Mouse (Mus musculus): Measurements from ENCODE around the gene Gm21988. TPM values are rescaled to one million over a fixed set of nuclear protein-coding genes. Genes with fewer than 3 reads are reported as not detected.

Gm21988 gene
- polyA plus RNA-seq (2017; shearing (Covaris generic)): 3.2 TPM

DNA sequence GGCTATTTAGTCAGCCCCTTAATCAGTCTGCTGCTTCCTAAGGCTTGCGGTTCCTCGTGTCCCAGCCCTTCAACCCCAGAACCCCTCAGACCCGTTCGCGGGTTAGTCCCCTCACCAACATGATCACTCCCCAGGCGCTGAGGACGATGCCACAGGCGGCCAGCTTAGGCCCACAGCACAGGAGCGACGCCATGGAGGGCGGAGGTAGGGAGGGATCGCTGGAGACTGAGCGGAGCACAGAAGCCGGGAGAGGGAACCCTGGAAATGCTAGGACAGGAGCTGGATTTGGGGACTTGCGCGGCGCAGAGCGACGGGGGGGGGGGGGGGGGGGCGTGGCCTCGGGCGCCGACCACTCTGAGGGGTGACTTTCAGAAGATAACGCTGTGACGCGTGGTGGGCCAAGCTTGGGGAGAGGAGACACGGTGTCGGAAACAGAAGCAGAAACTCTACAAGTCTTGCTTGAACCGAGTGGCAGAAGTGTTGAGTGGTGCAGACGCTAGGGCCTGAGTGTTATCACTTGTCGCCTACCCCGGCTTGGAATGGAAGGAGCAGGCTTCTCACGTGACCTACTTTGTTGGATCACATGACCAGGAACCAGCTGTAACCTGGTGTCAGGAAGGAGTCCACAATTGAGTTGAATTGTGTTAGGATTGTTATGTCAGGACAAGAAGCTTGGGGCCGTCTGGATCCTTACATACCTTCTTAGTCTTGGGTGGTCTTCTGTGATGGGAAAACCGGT is at the start of gene Gm21988, which contains the start of gene Rnasek:
Gene Gm21988 (minus strand): TSS at position 290 of the 739 bp plus-strand sequence.
Gene Rnasek (minus strand): TSS at position 302 of the 739 bp plus-strand sequence.

DNA sequence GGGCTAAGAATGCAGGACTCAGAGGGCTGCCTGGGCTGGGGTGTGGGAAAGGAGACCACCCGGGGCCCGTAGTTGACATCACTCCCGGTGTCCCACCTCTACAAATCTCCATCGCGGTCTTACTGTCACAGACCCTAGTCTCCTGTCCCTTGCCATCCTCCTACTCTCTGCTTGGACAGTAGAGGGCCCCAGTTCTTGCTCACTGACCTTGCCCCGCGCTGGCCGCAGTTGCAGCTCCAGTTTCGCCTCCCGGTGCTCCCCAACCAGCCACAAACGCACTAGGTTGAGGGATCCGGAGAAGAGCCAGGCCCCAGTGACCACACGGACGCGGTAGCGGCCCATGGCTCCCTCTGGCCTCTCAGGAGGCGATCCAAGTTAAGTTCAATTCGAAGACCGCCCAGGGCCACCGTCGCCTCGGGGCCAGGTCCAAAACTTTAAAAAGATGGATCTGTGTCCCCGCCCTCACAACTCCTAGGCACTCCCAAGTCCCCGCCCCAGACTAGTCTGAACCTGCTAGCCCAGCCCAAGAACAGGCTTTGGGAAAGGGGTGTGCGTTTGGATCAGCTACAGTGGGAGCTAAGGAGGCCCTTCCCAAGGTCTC is 15.4 kb upstream of the Gm21988 start, which contains the start of gene Alox12:
Gene Alox12 (minus strand): TSS at position 423 of the 601 bp plus-strand sequence.

DNA sequence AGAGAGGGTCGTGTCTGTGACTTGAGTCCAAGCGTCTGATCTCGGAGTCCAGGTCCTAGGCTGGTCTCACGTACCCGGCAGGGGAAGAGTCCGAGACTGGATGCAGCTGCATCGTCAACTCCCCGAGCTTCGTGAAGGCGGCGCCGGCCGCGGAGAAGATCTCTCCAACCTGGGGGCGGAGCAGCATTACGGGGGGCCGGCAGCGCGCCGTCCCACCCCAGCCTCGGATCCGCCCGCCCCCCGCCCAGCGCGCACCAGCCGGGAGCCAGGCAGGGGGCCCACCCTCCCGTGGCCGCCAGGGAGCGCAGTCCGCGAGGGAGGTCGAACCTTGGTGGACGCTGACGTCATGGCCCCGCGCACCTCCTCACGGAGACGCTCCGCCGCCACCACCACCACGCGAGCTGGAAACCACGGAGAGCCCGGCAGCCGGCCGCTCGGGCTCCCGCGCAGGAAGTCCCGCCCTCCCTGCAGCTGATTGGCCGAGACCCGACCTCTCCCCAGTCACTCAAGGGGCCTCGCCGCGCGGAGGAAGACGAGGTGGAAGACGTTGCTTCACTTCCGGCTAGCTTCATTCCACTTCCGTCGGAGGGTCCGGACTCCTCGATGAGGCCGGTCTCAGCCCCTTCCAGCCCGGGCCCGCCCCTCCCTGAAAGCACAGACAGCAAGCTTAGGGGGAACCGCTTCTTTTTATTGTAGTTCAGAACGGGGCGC is 2.0 kb downstream of the Gm21988 start, which contains the start of gene 0610010K14Rik:
Gene 0610010K14Rik (minus strand): TSS at position 458 of the 711 bp plus-strand sequence.

DNA sequence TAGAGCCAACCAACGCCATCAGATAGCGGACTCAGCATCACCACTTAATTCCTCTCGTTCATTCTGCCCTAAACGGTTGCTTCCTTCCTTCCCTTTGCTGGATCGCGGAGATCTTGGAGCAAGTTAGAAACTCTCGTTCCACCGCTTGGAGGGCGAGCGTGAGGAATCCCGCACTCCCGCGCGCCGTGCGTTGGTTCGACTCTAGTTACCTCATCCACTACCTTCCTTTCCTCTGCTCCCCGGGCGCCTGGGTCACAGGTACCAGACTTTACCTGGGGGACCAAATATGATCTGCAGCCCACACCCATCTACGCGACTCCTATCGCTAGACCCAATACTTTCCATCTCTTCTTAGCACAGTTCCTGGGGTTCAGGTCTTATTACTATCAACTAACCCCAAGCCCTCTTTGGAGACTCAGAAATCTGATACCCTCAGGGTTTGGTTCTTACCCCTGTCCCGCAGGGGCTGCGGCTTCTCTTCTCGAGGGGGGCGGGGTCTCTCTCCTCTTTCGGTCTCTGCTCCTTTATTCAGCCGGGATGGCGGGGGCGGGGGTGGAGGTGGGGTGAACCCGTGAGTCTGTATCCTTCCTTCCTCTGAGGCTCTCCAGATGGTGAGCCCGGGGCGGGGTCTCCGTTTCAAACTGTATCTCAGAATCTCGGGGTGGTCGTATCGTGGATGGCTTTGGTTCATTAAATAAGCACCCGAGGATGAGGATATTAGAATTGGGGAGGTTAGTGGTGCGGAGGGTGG is 10.2 kb downstream of the Gm21988 start, which contains the start of gene Bcl6b:
Gene Bcl6b (minus strand): TSS at position 539 of the 751 bp plus-strand sequence.

DNA sequence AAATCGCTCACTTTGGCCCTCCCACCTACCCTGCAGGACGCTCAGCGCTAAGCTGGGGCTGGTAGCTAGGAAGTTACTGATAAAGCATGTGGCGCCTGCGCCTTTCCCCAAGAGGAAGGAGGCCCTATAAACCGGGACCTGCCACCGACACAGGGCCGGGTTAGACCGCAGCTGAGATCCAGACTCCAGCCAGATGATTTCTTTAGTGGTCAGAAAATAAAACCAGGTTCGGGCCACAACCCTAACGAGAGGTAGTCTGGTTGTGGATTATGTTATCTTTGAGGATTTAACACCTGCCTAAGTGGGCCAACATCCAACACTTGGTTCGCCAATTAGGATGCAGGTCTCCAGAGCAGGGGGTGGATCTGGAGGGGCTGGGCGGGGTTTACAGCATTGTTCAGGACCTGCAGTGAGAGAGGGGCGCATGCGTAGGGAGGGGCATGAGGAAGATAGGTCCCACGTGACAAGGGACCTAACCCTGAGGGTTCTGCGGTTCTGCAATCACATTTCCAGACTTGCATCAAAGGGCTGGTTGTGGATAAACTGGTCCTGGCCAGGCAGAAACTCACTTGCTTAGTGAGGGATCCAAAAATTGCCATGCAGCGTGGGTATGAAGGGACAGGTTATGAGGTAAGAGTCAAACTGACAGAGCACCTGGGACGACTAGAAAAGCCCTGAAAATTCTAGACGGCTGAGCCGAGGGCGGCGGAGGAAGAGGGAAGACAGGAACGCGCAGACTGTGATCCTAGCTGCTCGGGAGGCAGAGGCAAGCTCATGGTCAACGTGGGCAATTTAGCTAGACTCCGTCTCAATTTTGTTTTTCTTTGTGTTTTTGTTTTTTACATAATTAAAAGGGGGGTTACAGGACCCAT is 18.7 kb downstream of the Gm21988 start, which contains the start of gene Slc16a13:
Gene Slc16a13 (minus strand): TSS at position 334 of the 872 bp plus-strand sequence.

DNA sequence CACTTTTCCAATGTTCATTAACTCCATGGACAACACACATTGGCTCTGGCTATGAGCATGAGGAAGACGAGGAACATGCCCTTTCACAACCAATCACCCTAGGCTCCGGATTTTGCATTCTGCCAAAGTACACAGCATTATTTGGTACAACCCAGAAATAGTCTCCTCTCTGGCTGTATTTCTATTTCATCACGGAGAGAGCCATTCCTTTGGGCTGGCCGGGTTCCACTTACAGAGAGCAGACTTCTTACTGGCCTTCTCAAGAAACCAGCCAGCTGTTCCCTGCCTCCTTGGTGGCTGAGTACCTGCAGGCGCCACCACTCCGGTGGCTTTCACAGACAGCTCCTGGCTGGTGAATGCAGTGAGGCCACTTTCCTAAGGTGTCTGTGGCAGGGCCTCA is 27.2 kb downstream of the Gm21988 start, which contains the start of gene Slc16a11:
Gene Slc16a11 (plus strand): TSS at position 330 of the 400 bp plus-strand sequence.

Other genes with a start within 250 kb of the Gm21988 start
- 310 TPM for gene Gabarap, start 248.7 kb downstream of the Gm21988 start, polyA plus RNA-seq (2017; shearing (Covaris generic))
- gene Phf23, start 244.1 kb downstream of the Gm21988 start, polyA plus RNA-seq (2017; shearing (Covaris generic)): 49.5 TPM
- gene Dvl2, start 239.2 kb downstream of the Gm21988 start, polyA plus RNA-seq (2017; shearing (Covaris generic)): 27.2 TPM
- gene Acadvl, start 224.4 kb downstream of the Gm21988 start, polyA plus RNA-seq (2017; shearing (Covaris generic)): 87.7 TPM
- 2.4 TPM for gene Dlg4, start 222.9 kb downstream of the Gm21988 start, polyA plus RNA-seq (2017; shearing (Covaris generic))
- not detected for gene Asgr1, start 185.7 kb downstream of the Gm21988 start, polyA plus RNA-seq (2017; shearing (Covaris generic))
- not detected for gene Asgr2, start 147.2 kb downstream of the Gm21988 start, polyA plus RNA-seq (2017; shearing (Covaris generic))
- not detected for gene Mgl2, start 109.5 kb downstream of the Gm21988 start, polyA plus RNA-seq (2017; shearing (Covaris generic))
- not detected for gene Clec10a, start 83.6 kb downstream of the Gm21988 start, polyA plus RNA-seq (2017; shearing (Covaris generic))
- 0.19 TPM for gene Slc16a11, start 27.1 kb downstream of the Gm21988 start, polyA plus RNA-seq (2017; shearing (Covaris generic))
- 1.00 TPM for gene Slc16a13, start 18.8 kb downstream of the Gm21988 start, polyA plus RNA-seq (2017; shearing (Covaris generic))
- gene Bcl6b, start 10.0 kb downstream of the Gm21988 start, polyA plus RNA-seq (2017; shearing (Covaris generic)): not detected
- gene 0610010K14Rik, start 1.9 kb downstream of the Gm21988 start, polyA plus RNA-seq (2017; shearing (Covaris generic)): 100 TPM
- gene Rnasek, start within 50 bp of the Gm21988 start, polyA plus RNA-seq (2017; shearing (Covaris generic)): 214 TPM
- not detected for gene Alox12, start 15.5 kb upstream of the Gm21988 start, polyA plus RNA-seq (2017; shearing (Covaris generic))
- gene Alox12e, start 82.8 kb upstream of the Gm21988 start, polyA plus RNA-seq (2017; shearing (Covaris generic)): not detected
- not detected for gene Alox15, start 112.2 kb upstream of the Gm21988 start, polyA plus RNA-seq (2017; shearing (Covaris generic))
- 12.9 TPM for gene Pelp1, start 170.2 kb upstream of the Gm21988 start, polyA plus RNA-seq (2017; shearing (Covaris generic))
- gene Arrb2, start 192.8 kb upstream of the Gm21988 start, polyA plus RNA-seq (2017; shearing (Covaris generic)): 229 TPM
- 64.7 TPM for gene Med11, start 212.1 kb upstream of the Gm21988 start, polyA plus RNA-seq (2017; shearing (Covaris generic))
- gene Zmynd15, start 219.6 kb upstream of the Gm21988 start, polyA plus RNA-seq (2017; shearing (Covaris generic)): not detected
- 0.67 TPM for gene Cxcl16, start 220.2 kb upstream of the Gm21988 start, polyA plus RNA-seq (2017; shearing (Covaris generic))

All from naive thymus-derived CD4-positive, alpha-beta T cell, adult 5 months (primary cell).